Mouse (Mus musculus) layer of hippocampus, postnatal 10 days (tissue): ENCODE measurements around the gene Olfr1231. TPM values are rescaled to one million over a fixed set of nuclear protein-coding genes. Genes with fewer than 3 reads are reported as not detected.

Experiments used
- DNase-seq, 2 experiments: peaks; one replicate each; pipeline ENCODE4 v3.0.0; 2021; ENCODE audit warnings: low spot score in 2 of 2
- long read RNA-seq: library from polyadenylated mRNA; stranded (forward); transcript quantifications from one replicate; pipeline ENCODE4 v2.0.0, GENCODE M21; 2023
- total RNA-seq, 2 experiments: library from RNA; stranded (reverse); gene quantifications; 2 replicates each; pipeline ENCODE4 v1.2.3; 2021

The Olfr1231 gene
- total RNA-seq = not detected
- long read RNA-seq = 0 reads

GRCm38 (mm10) chr2:89306974-89307373 lies at the start of gene Olfr1231:
Gene Olfr1231, minus strand, starts transcription at chr2:89307074.
- DNase-seq = no peak

- DNase-seq = no peak
Measured at GRCm38 (mm10) chr2:89342298-89342697, 35.4 kb upstream of the Olfr1231 start, which contains the start of gene Olfr1233. Gene Olfr1233, minus strand, starts transcription at chr2:89342398.

GRCm38 (mm10) chr2:89329575-89329974 lies 22.7 kb upstream of the Olfr1231 start, which contains the start of gene Olfr1232:
Gene Olfr1232, minus strand, starts transcription at chr2:89329675.
- DNase-seq = no peak

- DNase-seq = no peak
Measured at GRCm38 (mm10) chr2:89297168-89297567, 9.7 kb downstream of the Olfr1231 start, which contains the start of gene Olfr1230. Gene Olfr1230, minus strand, starts transcription at chr2:89297268.

GRCm38 (mm10) chr2:89287914-89288313 lies 19.0 kb downstream of the Olfr1231 start, which contains the start of gene Olfr1229:
Gene Olfr1229, minus strand, starts transcription at chr2:89288014.
- DNase-seq = no peak

- no peak for DNase-seq
Measured at GRCm38 (mm10) chr2:89253962-89254361, 52.9 kb downstream of the Olfr1231 start, which contains the start of gene Olfr1228. Gene Olfr1228, minus strand, starts transcription at chr2:89254062.

Other genes starting within 250 kb of the Olfr1231 start
- gene Olfr1218, start 245.9 kb downstream of the Olfr1231 start, total RNA-seq = not detected
- not detected for gene Olfr1219, start 223.6 kb downstream of the Olfr1231 start, total RNA-seq
- gene Olfr1220, start 200.2 kb downstream of the Olfr1231 start, total RNA-seq = not detected
- not detected for gene Olfr1221, start 189.8 kb downstream of the Olfr1231 start, total RNA-seq
- not detected for gene Olfr1222, start 174.0 kb downstream of the Olfr1231 start, total RNA-seq
- not detected for gene Olfr1223, start 155.5 kb downstream of the Olfr1231 start, total RNA-seq
- gene Olfr1224-ps1, start 143.0 kb downstream of the Olfr1231 start, total RNA-seq = not detected
- gene Olfr1225, start 132.4 kb downstream of the Olfr1231 start, total RNA-seq = not detected
- gene Olfr1226, start 107.0 kb downstream of the Olfr1231 start, total RNA-seq = not detected
- not detected for gene Olfr1228, start 53.0 kb downstream of the Olfr1231 start, total RNA-seq
- gene Olfr1229, start 19.1 kb downstream of the Olfr1231 start, total RNA-seq = not detected
- gene Olfr1230, start 9.8 kb downstream of the Olfr1231 start, total RNA-seq = not detected
- not detected for gene Olfr1232, start 22.6 kb upstream of the Olfr1231 start, total RNA-seq
- gene Olfr1233, start 35.3 kb upstream of the Olfr1231 start, total RNA-seq = not detected
- not detected for gene Olfr1234, start 57.8 kb upstream of the Olfr1231 start, total RNA-seq
- not detected for gene Olfr1238, start 102.6 kb upstream of the Olfr1231 start, total RNA-seq
- not detected for gene Olfr1239, start 113.3 kb upstream of the Olfr1231 start, total RNA-seq
- not detected for gene Olfr1240, start 135.9 kb upstream of the Olfr1231 start, total RNA-seq
- not detected for gene Olfr1241, start 180.1 kb upstream of the Olfr1231 start, total RNA-seq
- not detected for gene Olfr1242, start 191.3 kb upstream of the Olfr1231 start, total RNA-seq
- not detected for gene Olfr1243, start 224.4 kb upstream of the Olfr1231 start, total RNA-seq